Mouse (Mus musculus): ENCODE measurements around the gene Ntf3.

- TF ChIP-seq POLR2A (IDR thresholded peaks at IDR 0.05; ENCODE audit: borderline replicate concordance, insufficient read depth, low read length) (no peak), CTCF (IDR thresholded peaks at IDR 0.05; ENCODE audit: borderline replicate concordance, insufficient read depth, low read depth, low read length) (no peak)
Measured at GRCm38 (mm10) chr6:126108771-126109170, 57.9 kb downstream of the Ntf3 start.
